ENCODE assay signal across 8 mouse cellular contexts in genomic region chr11:120727169-120727527, GRCm38 (mm10). TPM values are rescaled to one million over a fixed set of nuclear protein-coding genes. Genes with fewer than 3 reads are reported as not detected.
DNase-seq lines count a peak whose midpoint lies in the region; ATAC-seq and TF ChIP-seq lines count a peak whose summit lies in the region.

Gene Dcxr, minus strand, starts transcription at chr11:120727281.

- TF ChIP-seq EP300 in heart, adult 2 months (IDR thresholded peaks at IDR 0.05; ENCODE audit: insufficient read depth, low read depth, low read length) = 0 out of 2 replicates have a peak, but pooled peaks have one; percentile 41

- peak; percentile 82 for ATAC-seq in embryonic facial prominence, embryonic 15.5 days (ENCODE audit: insufficient number of reproducible peaks, low FRiP score, low TSS enrichment, low read depth)
- ATAC-seq in limb, embryonic 13.5 days (ENCODE audit: low FRiP score, low read depth) = peak; percentile 87
- peak; percentile 71 for ATAC-seq in midbrain, embryonic 14.5 days (ENCODE audit: low FRiP score, low TSS enrichment)

- H3K4me3 ChIP-seq in C2C12 (ENCODE audit: insufficient read depth, poor library complexity, severe bottlenecking) = peak within 1 kb of the TSS; percentile 35
- peak within 1 kb of the TSS; percentile 67 for H3K4me3 ChIP-seq in embryonic facial prominence, embryonic 15.5 days (replicated peaks)
- peak within 1 kb of the TSS; percentile 61 for H3K4me3 ChIP-seq in heart, adult 2 months
- peak within 1 kb of the TSS; percentile 71 for H3K4me3 ChIP-seq in kidney, adult 2 months (ENCODE audit: insufficient read depth, low read depth, low read length)
- H3K4me3 ChIP-seq in limb, embryonic 13.5 days = peak within 1 kb of the TSS; percentile 65
- peak within 1 kb of the TSS; percentile 41 for H3K4me3 ChIP-seq in midbrain, embryonic 14.5 days (replicated peaks; ENCODE audit: low read depth, low read length)
- peak within 1 kb of the TSS; percentile 72 for H3K4me3 ChIP-seq in spleen, adult 2 months (ENCODE audit: extremely low read depth, insufficient read depth, insufficient read length)

- peak; percentile 38 for TF ChIP-seq CTCF in C2C12 (IDR thresholded peaks at IDR 0.05; ENCODE audit: control insufficient read depth, insufficient read depth, insufficient read length)
- TF ChIP-seq CTCF in heart, adult 2 months (IDR thresholded peaks at IDR 0.05) = peak; percentile 74
- peak; percentile 70 for TF ChIP-seq CTCF in kidney, adult 2 months (conservative IDR thresholded peaks at IDR 0.05; ENCODE audit: insufficient read depth, insufficient read length, low read depth, low read length)
- no peak for TF ChIP-seq CTCF in spleen, adult 2 months (IDR thresholded peaks at IDR 0.05; ENCODE audit: extremely low read depth, insufficient read depth, insufficient read length, insufficient replicate concordance)

- peak within 1 kb of the TSS; percentile 93 for H3K4me2 ChIP-seq in embryonic facial prominence, embryonic 15.5 days (replicated peaks)
- peak within 1 kb of the TSS; percentile 89 for H3K4me2 ChIP-seq in limb, embryonic 13.5 days (replicated peaks)
- H3K4me2 ChIP-seq in midbrain, embryonic 14.5 days (ENCODE audit: low read length) = peak within 1 kb of the TSS; percentile 80

- H3K27ac ChIP-seq in embryonic facial prominence, embryonic 15.5 days (replicated peaks) = no peak within 1 kb of the TSS
- peak within 1 kb of the TSS; percentile 51; the same call in 1 of the 2 replicates for H3K27ac ChIP-seq in heart, adult 2 months
- H3K27ac ChIP-seq in kidney, adult 2 months (ENCODE audit: insufficient read depth, low read depth, low read length) = peak within 1 kb of the TSS; percentile 88
- H3K27ac ChIP-seq in limb, embryonic 13.5 days = no peak within 1 kb of the TSS
- H3K27ac ChIP-seq in midbrain, embryonic 14.5 days (replicated peaks; ENCODE audit: low read depth, low read length) = no peak within 1 kb of the TSS
- no peak within 1 kb of the TSS for H3K27ac ChIP-seq in spleen, adult 2 months (ENCODE audit: insufficient read depth, low read length)

- peak; percentile 74 for TF ChIP-seq POLR2A in heart, adult 2 months (IDR thresholded peaks at IDR 0.05; ENCODE audit: insufficient read depth, low read depth, low read length)
- peak; percentile 88 for TF ChIP-seq POLR2A in kidney, adult 2 months (IDR thresholded peaks at IDR 0.05; ENCODE audit: low read depth, low read length)
- TF ChIP-seq POLR2A in spleen, adult 2 months (IDR thresholded peaks at IDR 0.05; ENCODE audit: low read depth, low read length) = no peak; the same call in 1 of the 2 replicates

- peak within 1 kb of the TSS; percentile 43 for H3ac ChIP-seq in C2C12 (ENCODE audit: control insufficient read depth, insufficient read length, low read depth)

- peak within 1 kb of the TSS; percentile 45 for H3K9ac ChIP-seq in embryonic facial prominence, embryonic 15.5 days
- peak within 1 kb of the TSS; percentile 87 for H3K9ac ChIP-seq in heart, adult 2 months (ENCODE audit: low read depth, low read length)
- H3K9ac ChIP-seq in limb, embryonic 13.5 days = peak within 1 kb of the TSS; percentile 74
- peak within 1 kb of the TSS; percentile 57 for H3K9ac ChIP-seq in midbrain, embryonic 14.5 days (replicated peaks; ENCODE audit: low read length)

- no peaks in the 10 kb centered on the region for H3K79me3 ChIP-seq in C2C12 (ENCODE audit: low read depth)

- peaks cover 31% of the 10 kb centered on the region for H3K4me1 ChIP-seq in embryonic facial prominence, embryonic 15.5 days
- peaks cover 5% of the 10 kb centered on the region for H3K4me1 ChIP-seq in heart, adult 2 months (ENCODE audit: control insufficient read depth, insufficient read depth, low read length)
- peaks cover 7% of the 10 kb centered on the region; the same call in 1 of the 2 replicates for H3K4me1 ChIP-seq in kidney, adult 2 months (ENCODE audit: control insufficient read depth, insufficient read depth, low read length)
- peaks cover 22% of the 10 kb centered on the region for H3K4me1 ChIP-seq in limb, embryonic 13.5 days
- peaks cover 11% of the 10 kb centered on the region for H3K4me1 ChIP-seq in midbrain, embryonic 14.5 days (ENCODE audit: control insufficient read depth, insufficient read depth, low read length)
- peaks cover 7% of the 10 kb centered on the region; the same call in 1 of the 2 replicates for H3K4me1 ChIP-seq in spleen, adult 2 months (ENCODE audit: control insufficient read depth, insufficient read depth, insufficient read length)

- peak; percentile 53 to 77 for DNase-seq in adrenal gland, postnatal 4 days (ENCODE audit: low spot score in 2 of 2)
- DNase-seq in heart, adult 2 months = peak; percentile 83 to 92
- peak; percentile 99 for DNase-seq in kidney, adult 2 months
- DNase-seq in midbrain, embryonic 14.5 days = peak; percentile 78
- peak; percentile 47 to 83 for DNase-seq in spleen, adult 2 months (ENCODE audit: low read depth in 1 of 2, low spot score in 2 of 2)

- intact Hi-C loops in heart, adult 2 months (cut with DNase I) = loop anchor here (10.0 kb wide), 1 partner anchor 318 kb away; no protein-coding TSS in a partner anchor

- no peaks in the 10 kb centered on the region for H3K27me3 ChIP-seq in C2C12 (ENCODE audit: control insufficient read depth, insufficient read depth, insufficient read length)
- no peaks in the 10 kb centered on the region for H3K27me3 ChIP-seq in embryonic facial prominence, embryonic 15.5 days
- no peaks in the 10 kb centered on the region for H3K27me3 ChIP-seq in heart, adult 2 months (ENCODE audit: control insufficient read depth, insufficient read depth, low read length)
- H3K27me3 ChIP-seq in kidney, adult 2 months (replicated peaks; ENCODE audit: control insufficient read depth, insufficient read depth, low read length) = no peaks in the 10 kb centered on the region
- peaks cover 12% of the 10 kb centered on the region for H3K27me3 ChIP-seq in limb, embryonic 13.5 days
- no peaks in the 10 kb centered on the region for H3K27me3 ChIP-seq in midbrain, embryonic 14.5 days (ENCODE audit: control insufficient read depth, insufficient read depth, low read length)
- H3K27me3 ChIP-seq in spleen, adult 2 months (ENCODE audit: control insufficient read depth, insufficient read depth, low read length) = peaks cover 4% of the 10 kb centered on the region; the same call in 1 of the 2 replicates

- H3K36me3 ChIP-seq in C2C12 (ENCODE audit: control insufficient read depth, insufficient read depth) = no peaks in the 10 kb centered on the region
- no peaks in the 10 kb centered on the region for H3K36me3 ChIP-seq in embryonic facial prominence, embryonic 15.5 days
- no peaks in the 10 kb centered on the region for H3K36me3 ChIP-seq in heart, adult 2 months (ENCODE audit: control insufficient read depth, insufficient read depth, low read length)
- peaks cover 2% of the 10 kb centered on the region; the same call in 1 of the 2 replicates for H3K36me3 ChIP-seq in kidney, adult 2 months (ENCODE audit: control insufficient read depth, insufficient read depth, low read length)
- peaks cover 5% of the 10 kb centered on the region for H3K36me3 ChIP-seq in limb, embryonic 13.5 days
- H3K36me3 ChIP-seq in midbrain, embryonic 14.5 days (ENCODE audit: control insufficient read depth, insufficient read depth, low read length) = no peaks in the 10 kb centered on the region
- no peaks in the 10 kb centered on the region; the same call in 1 of the 2 replicates for H3K36me3 ChIP-seq in spleen, adult 2 months (ENCODE audit: control insufficient read depth, insufficient read depth, low read length)

- no peaks in the 10 kb centered on the region for H3K9me3 ChIP-seq in embryonic facial prominence, embryonic 15.5 days (replicated peaks)
- no peaks in the 10 kb centered on the region for H3K9me3 ChIP-seq in limb, embryonic 13.5 days
- no peaks in the 10 kb centered on the region for H3K9me3 ChIP-seq in midbrain, embryonic 14.5 days (ENCODE audit: control insufficient read depth, low read length)

- 1% methylated on average over 14 of the region's 14 CpGs for WGBS in embryonic facial prominence, embryonic 15.5 days
- WGBS in heart, adult 2 months = 2% methylated on average over 14 of the region's 14 CpGs
- whole genome bisulfite sequencing in kidney, adult 2 months = under 1% methylated on average over 14 of the region's 14 CpGs
- WGBS in limb, embryonic 13.5 days = under 1% methylated on average over 14 of the region's 14 CpGs
- WGBS in midbrain, embryonic 14.5 days = under 1% methylated on average over 14 of the region's 14 CpGs
- under 1% methylated on average over 14 of the region's 14 CpGs for WGBS in spleen, adult 2 months

- no peaks in the 10 kb centered on the region for H3K79me2 ChIP-seq in C2C12 (ENCODE audit: control insufficient read depth, insufficient read depth)
- H3K79me2 ChIP-seq in heart, adult 2 months (replicated peaks; ENCODE audit: control insufficient read depth, insufficient read depth, low read length) = no peaks in the 10 kb centered on the region

TF ChIP-seq in C2C12, 6 proteins besides CTCF, POLR2A, EP300 and RAD21:
- no peak for TF ChIP-seq FOSL1 (IDR thresholded peaks at IDR 0.05; ENCODE audit: insufficient read depth, low read length, poor library complexity, severe bottlenecking)
- TF ChIP-seq MYOG (IDR thresholded peaks at IDR 0.05; ENCODE audit: control insufficient read depth, extremely low read depth, insufficient read length) = no peak
- peak; percentile 17 for TF ChIP-seq MAX (IDR thresholded peaks at IDR 0.05)
- no peak for TF ChIP-seq CEBPB (IDR thresholded peaks at IDR 0.05; ENCODE audit: low read depth)
- peak; percentile 63 for TF ChIP-seq USF1 (IDR thresholded peaks at IDR 0.05; ENCODE audit: low read depth)
- TF ChIP-seq MYOD1 (IDR thresholded peaks at IDR 0.05; ENCODE audit: control insufficient read depth, insufficient read length, low read depth) = no peak

RNA-seq across cellular contexts. Expression of gene Dcxr, which starts in this region (rescaled TPM):
- 15.4 TPM for polyA plus RNA-seq in C2C12 (2012; fragmentation: generic; extraction: Trizol)
- total RNA-seq in adrenal gland, postnatal 4 days (2021) = 10 to 100 TPM; 40.9 to 43.3 TPM
- polyA plus RNA-seq in embryonic facial prominence, embryonic 15.5 days (2015; fragmentation: Nextera tagmentation; extraction: Ambion mirVana) = 35.9 and 36.6 TPM in 2 replicates
- total RNA-seq in heart, adult 2 months (2021) = 10 to 100 TPM; 12.1 to 12.9 TPM
- polyA plus RNA-seq in heart, adult 2 months (2012; rRNA removed) = 32.0 and 35.5 TPM in 2 replicates
- polyA plus RNA-seq in kidney, adult 2 months (2012; rRNA removed) = 910 and 990 TPM in 2 replicates
- polyA plus RNA-seq in limb, embryonic 13.5 days (2015; fragmentation: Nextera tagmentation; extraction: Ambion mirVana) = 15.6 and 16.2 TPM in 2 replicates
- polyA plus RNA-seq in midbrain, embryonic 14.5 days (2014; fragmentation: Nextera tagmentation; extraction: Ambion mirVana) = 6.0 and 8.6 TPM in 2 replicates
- 39.1 and 49.3 TPM in 2 replicates for polyA plus RNA-seq in spleen, adult 2 months (2012; rRNA removed)

Comparison
In these comparisons a context has a peak if more than half of its experiments do, and no peak if none do; other contexts are left out.
1. RNA of gene Dcxr (polyA plus RNA-seq): 910 to 990 TPM in kidney, adult 2 months; 39.1 to 49.3 TPM in spleen, adult 2 months, 35.9 to 36.6 TPM in embryonic facial prominence, embryonic 15.5 days, 32.0 to 35.5 TPM in heart, adult 2 months, 15.6 to 16.2 TPM in limb, embryonic 13.5 days, 15.4 TPM in C2C12 (single experiment) and 6.0 to 8.6 TPM in midbrain, embryonic 14.5 days; every median in the first group is over 10 times any median in the second.
2. H3K27ac ChIP-seq: peak in heart, adult 2 months (single experiment) and kidney, adult 2 months (single experiment); none in embryonic facial prominence, embryonic 15.5 days (single experiment), limb, embryonic 13.5 days (single experiment), midbrain, embryonic 14.5 days (single experiment) and spleen, adult 2 months (single experiment).
3. Peak in every context shown above with its lines, with median percentiles within 50 percentile points of each other: H3K4me3 ChIP-seq, DNase-seq, ATAC-seq, H3K4me2 ChIP-seq and H3K9ac ChIP-seq.